Mouse (Mus musculus) yolk sac, embryonic 10.5 days (tissue): ENCODE measurements around the gene Slc25a38.
A peak's percentile ranks its signal among the peaks of the same experiment; 100 is the strongest.

Experiments used
- DNase-seq: peaks from one replicate; pipeline ENCODE4 v3.0.0-alpha.2; 2017; ENCODE audit warnings: low spot score

Gene Slc25a38

GRCm38 (mm10) chr9:120110211-120111018, at the start of gene Slc25a38:
TSS of gene Slc25a38 (plus strand) at chr9:120110374.
- DNase-seq = peak; percentile 92

- no peak for DNase-seq
Measured at GRCm38 (mm10) chr9:120064317-120064716, 45.9 kb upstream of the Slc25a38 start.

DNA sequence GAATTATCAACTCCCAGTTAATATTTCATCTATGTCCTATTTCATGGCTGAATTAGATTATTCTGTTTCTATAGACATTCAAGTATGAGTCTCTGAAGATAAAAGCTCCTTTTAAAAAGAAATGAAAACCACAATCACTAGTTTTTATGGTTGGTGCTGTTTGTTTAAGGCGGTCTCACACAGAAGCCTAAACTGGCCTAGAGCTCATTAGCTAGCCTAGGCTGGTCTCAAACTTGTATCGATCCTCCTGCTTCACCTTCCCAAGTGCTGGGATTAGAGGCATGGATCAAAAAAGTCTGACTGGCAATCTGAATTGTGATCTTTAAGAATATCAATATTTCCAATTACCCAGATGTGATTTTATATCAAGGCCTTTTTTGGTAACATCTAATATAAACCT, 42.6 kb upstream of the Slc25a38 start:
- DNase-seq = no peak

DNA sequence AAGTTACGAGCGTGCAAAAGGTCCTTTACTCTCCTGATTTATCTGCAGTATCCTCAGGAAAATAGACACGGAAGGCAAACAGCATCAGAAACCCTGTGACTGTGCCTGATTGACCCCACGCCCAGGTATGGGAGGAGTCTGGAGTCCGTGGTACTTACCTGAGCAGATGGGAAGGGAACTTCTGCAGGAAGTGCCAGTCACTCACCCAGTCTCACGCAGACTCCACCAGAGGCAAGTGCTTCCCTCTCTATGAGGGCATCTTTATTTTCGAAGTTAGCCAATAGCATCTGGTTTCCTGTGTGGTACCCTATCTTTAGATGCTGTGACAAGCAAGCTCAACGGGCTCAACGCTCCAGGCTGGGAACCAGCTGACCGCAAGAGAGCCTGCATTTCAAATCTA, 42.1 kb upstream of the Slc25a38 start:
- DNase-seq = no peak

GRCm38 (mm10) chr9:120069779-120070178, 40.4 kb upstream of the Slc25a38 start, which contains the start of gene Cx3cr1:
TSS of gene Cx3cr1 (minus strand) at chr9:120069879.
- no peak for DNase-seq

- no peak for DNase-seq
Measured at GRCm38 (mm10) chr9:120071251-120071650, 38.9 kb upstream of the Slc25a38 start.

GRCm38 (mm10) chr9:120073169-120073568, 37.0 kb upstream of the Slc25a38 start:
- peak; percentile 77 for DNase-seq

- no peak for DNase-seq
Measured at GRCm38 (mm10) chr9:120074516-120074915, 35.7 kb upstream of the Slc25a38 start.

DNA sequence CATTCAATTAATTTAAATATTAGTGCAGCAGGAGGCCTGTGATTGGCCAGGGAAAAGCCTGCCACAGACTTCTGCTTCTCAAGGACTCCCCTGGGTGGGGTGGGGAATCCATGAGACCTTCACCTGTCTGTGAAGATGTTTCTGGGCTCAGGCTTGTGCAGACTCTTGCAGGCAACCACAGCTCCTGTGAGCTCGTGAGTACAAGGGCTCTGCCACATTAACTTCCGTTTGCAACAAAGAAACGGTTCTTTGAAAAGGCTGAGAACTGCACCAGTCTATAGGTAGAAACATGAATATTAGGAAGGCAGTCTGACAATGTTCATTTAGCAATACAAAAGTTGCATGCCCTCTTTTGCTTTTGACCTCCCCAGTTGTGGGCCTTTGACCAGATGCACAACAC, 31.9 kb upstream of the Slc25a38 start:
- DNase-seq = no peak

- no peak for DNase-seq
Measured at GRCm38 (mm10) chr9:120079901-120080300, 30.3 kb upstream of the Slc25a38 start.

DNA sequence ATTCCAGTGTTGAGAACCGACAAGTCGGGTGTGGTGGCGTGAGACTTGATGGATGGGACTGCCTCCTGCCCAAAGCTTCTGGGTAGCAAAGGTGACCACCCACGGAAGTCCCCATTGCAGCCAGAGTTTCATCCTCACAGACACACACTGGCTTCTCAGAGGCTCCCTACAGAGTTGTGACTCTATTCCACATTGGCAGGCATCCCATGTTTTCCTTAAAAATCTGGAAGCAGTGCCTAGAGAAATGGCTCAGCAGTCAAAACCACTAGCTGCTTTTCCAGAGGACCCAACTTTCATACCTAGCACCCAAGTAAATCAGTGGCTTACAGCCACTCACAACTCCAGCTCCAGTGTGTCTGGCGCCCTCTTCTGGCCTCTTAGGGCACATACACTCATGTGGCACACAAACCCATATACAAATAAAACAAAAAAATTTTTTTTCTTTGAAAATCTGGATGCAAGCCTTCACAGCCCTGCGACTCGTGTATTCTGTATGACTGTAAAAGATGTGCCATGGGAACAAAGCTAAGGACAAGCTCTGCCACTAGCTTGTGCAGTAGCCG, 29.5 kb upstream of the Slc25a38 start:
- DNase-seq = no peak

GRCm38 (mm10) chr9:120081247-120081646, 28.9 kb upstream of the Slc25a38 start:
- no peak for DNase-seq

GRCm38 (mm10) chr9:120081967-120082366, 28.2 kb upstream of the Slc25a38 start:
- no peak for DNase-seq

GRCm38 (mm10) chr9:120082691-120083090, 27.5 kb upstream of the Slc25a38 start:
- no peak for DNase-seq

- no peak for DNase-seq
Measured at GRCm38 (mm10) chr9:120083158-120083894, 26.8 kb upstream of the Slc25a38 start.

DNA sequence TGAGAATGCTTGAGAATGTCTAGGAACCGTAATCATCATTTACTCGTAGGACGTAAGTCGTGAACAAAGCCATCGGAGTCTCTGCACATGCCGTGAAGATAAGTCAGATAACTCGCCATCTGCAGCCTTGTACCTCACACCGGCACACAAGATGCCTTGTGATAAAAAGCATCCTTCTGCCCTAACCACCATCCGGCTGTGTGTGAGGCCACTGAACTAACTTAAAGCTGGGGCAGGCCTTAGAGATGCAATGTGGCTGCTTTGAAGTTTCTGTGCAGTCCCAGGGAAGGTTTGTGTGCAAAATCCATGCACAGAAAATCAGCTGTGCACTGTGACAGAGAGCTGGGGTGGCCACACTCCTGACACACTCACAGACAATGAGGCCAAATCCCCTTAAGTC, 25.8 kb upstream of the Slc25a38 start:
- DNase-seq = no peak

GRCm38 (mm10) chr9:120089125-120089524, 21.0 kb upstream of the Slc25a38 start:
- DNase-seq = no peak

GRCm38 (mm10) chr9:120091086-120091485, 19.1 kb upstream of the Slc25a38 start:
- no peak for DNase-seq

- DNase-seq = no peak
Measured at GRCm38 (mm10) chr9:120091696-120092238, 18.4 kb upstream of the Slc25a38 start, which contains the start of gene Ccr8. TSS of gene Ccr8 (plus strand) at chr9:120092114.

- no peak for DNase-seq
Measured at GRCm38 (mm10) chr9:120093701-120094100, 16.5 kb upstream of the Slc25a38 start.

GRCm38 (mm10) chr9:120095886-120096285, 14.3 kb upstream of the Slc25a38 start:
- DNase-seq = no peak

DNA sequence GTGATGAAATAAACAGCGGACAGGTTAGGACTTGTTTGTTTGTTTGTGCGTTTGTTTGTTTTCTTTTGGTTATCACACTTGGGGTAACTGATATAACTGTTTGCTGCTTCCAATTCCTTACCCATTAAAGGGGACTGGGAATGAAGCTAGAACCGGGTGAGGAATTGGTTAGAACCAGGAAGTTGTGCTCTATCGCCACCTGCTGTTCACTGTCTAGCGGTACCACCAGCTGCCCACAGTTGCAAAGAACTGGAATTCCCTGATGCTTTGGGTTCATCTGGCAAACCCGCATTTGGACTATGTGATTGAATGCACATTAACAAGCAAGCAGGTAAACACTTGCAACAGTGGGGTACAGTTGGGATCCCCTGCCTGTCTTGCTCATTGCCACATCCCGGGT, 11.5 kb upstream of the Slc25a38 start:
- DNase-seq = no peak

DNA sequence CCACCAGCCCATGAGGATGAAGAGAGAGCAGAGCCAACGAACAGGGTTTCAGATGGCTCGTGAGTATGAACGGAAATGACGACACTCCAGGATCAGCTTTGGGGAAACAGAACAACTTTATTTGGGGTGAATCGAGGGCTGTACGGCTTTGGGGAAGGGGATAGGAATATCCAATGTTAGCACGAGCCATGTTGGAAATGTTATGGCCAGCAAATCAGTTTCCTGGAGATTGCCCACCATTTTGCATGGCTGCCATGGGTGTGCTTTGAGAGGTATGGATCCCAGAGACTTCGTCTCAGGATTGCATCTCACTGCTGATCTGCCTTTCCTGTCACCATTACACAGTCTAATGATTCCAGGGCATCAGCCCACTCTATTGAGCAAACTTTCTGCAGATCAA, 10.9 kb upstream of the Slc25a38 start:
- DNase-seq = no peak
